Mouse (Mus musculus): ENCODE measurements around the gene Galp. TPM values are rescaled to one million over a fixed set of nuclear protein-coding genes. Genes with fewer than 3 reads are reported as not detected.

The Galp gene
- not detected in 2 replicates for polyA plus RNA-seq (2015; fragmentation: Nextera tagmentation; extraction: Ambion mirVana)

DNA sequence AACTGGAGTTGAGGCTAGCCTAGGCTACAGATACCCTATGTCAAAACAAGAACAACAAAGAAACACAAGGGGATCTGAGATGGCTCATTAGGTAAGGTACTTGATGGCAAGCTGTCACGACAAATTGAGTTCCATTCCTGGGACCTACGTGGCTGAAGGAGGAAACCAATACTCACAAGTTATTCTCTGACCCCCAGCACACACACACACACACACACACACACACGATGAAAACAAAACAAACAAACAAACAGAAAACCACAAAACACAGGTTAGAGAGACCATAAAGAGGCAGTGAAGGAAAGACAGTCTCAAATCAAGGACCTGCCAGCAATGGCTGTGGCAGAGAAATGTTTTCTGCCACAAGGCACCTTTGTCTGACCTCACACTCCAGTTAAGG is at the start of gene Galp:
Galp (plus strand) TSS at position 301 of the 400 bp plus-strand sequence.
- 83% methylated on average over 3 of the region's 3 CpGs for WGBS
- Histone ChIP-seq H3K27me3 (replicated peaks) (no peaks in the 10 kb centered on the region), H3K9me3 (replicated peaks) (no peaks in the 10 kb centered on the region), H3K27ac (replicated peaks) (no peak within 1 kb of the TSS), H3K36me3 (no peaks in the 10 kb centered on the region), H3K4me2 (no peak within 1 kb of the TSS), H3K4me1 (no peaks in the 10 kb centered on the region), H3K4me3 (replicated peaks) (no peak within 1 kb of the TSS), H3K9ac (replicated peaks) (no peak within 1 kb of the TSS)
- no peak for ATAC-seq (ENCODE audit: low FRiP score)

- Histone ChIP-seq H3K4me1 (peaks cover 53% of the 10 kb centered on the region), H3K9ac (replicated peaks) (no peak overlapping the region), H3K9me3 (replicated peaks) (no peaks in the 10 kb centered on the region), H3K4me2 (no peak overlapping the region), H3K36me3 (no peaks in the 10 kb centered on the region), H3K27me3 (replicated peaks) (no peaks in the 10 kb centered on the region), H3K27ac (replicated peaks) (0 out of 2 replicates have a peak overlapping the region, but pooled peaks have one; percentile 33), H3K4me3 (replicated peaks) (no peak overlapping the region)
- 81% methylated on average over 5 of the region's 5 CpGs for WGBS
- no peak for ATAC-seq (ENCODE audit: low FRiP score)
Observed at GRCm38 (mm10) chr7:6147688-6148087, 49.2 kb upstream of the Galp start.

DNA sequence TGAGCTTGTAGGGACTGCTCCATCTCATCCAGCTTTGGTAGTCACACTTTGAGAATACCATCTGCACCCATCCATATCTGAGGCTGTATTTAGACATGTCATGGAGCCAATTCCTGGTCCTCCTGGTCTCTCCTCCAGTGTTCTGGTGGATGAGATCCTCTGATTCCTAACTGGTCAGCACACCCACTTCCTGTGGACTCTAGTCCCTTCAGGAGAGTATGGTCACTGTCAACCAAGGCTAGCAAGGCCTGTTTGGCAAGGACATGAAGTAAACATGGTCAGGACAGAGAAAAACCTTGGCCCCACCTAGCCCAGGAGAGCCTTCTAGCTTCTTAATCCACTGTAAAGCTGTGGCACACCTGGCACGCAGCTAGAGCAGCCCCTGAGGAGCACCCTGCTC is 45.6 kb upstream of the Galp start:
- WGBS: 92% methylated on average over 1 of the region's 1 CpGs
- Histone ChIP-seq H3K27ac (replicated peaks) (no peak overlapping the region), H3K27me3 (replicated peaks) (no peaks in the 10 kb centered on the region), H3K9me3 (replicated peaks) (no peaks in the 10 kb centered on the region), H3K4me1 (peaks cover 60% of the 10 kb centered on the region), H3K4me3 (replicated peaks) (no peak overlapping the region), H3K36me3 (no peaks in the 10 kb centered on the region), H3K9ac (replicated peaks) (no peak overlapping the region), H3K4me2 (no peak overlapping the region)
- no peak for ATAC-seq (ENCODE audit: low FRiP score)

GRCm38 (mm10) chr7:6152036-6152435 is 44.9 kb upstream of the Galp start:
- H3K9me3 ChIP-seq (replicated peaks): no peaks in the 10 kb centered on the region
- no peaks in the 10 kb centered on the region for H3K27me3 ChIP-seq (replicated peaks)
- no peaks in the 10 kb centered on the region for H3K36me3 ChIP-seq
- peaks cover 62% of the 10 kb centered on the region for H3K4me1 ChIP-seq
- no peak overlapping the region for H3K4me2 ChIP-seq
- no peak overlapping the region for H3K9ac ChIP-seq (replicated peaks)
- ATAC-seq (ENCODE audit: low FRiP score): no peak
- H3K27ac ChIP-seq (replicated peaks): no peak overlapping the region
- H3K4me3 ChIP-seq (replicated peaks): no peak overlapping the region
- WGBS: 81% methylated on average over 3 of the region's 3 CpGs

DNA sequence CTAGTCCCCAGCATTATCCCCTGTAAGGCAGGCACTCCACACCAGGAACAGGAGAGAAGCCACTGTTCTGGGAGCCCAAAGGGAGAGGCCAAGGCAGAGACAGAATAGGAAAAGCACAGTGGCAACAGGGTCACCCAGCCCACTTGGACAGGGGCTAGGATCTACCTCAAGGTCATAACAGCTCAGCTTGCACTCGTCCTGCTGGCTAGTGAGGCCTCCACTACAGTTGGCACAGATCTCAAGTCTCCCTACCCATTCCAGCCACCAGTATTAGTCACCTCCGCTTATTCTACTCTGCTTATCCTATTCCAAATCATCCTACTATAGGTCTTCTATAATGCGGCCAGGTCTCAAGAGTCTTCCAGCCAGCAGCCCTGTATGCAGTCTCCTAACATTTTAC is 43.8 kb upstream of the Galp start:
- WGBS: 95% methylated on average over 3 of the region's 3 CpGs
- Histone ChIP-seq H3K4me1 (peaks cover 59% of the 10 kb centered on the region), H3K27ac (replicated peaks) (no peak overlapping the region), H3K27me3 (replicated peaks) (no peaks in the 10 kb centered on the region), H3K4me3 (replicated peaks) (no peak overlapping the region), H3K4me2 (no peak overlapping the region), H3K9me3 (replicated peaks) (no peaks in the 10 kb centered on the region), H3K9ac (replicated peaks) (no peak overlapping the region), H3K36me3 (no peaks in the 10 kb centered on the region)
- no peak for ATAC-seq (ENCODE audit: low FRiP score)

GRCm38 (mm10) chr7:6154164-6154563 is 42.7 kb upstream of the Galp start:
- Histone ChIP-seq H3K36me3 (no peaks in the 10 kb centered on the region), H3K27ac (replicated peaks) (peak overlapping the region; percentile 98; the same call in 1 of the 2 replicates), H3K9me3 (replicated peaks) (no peaks in the 10 kb centered on the region), H3K9ac (replicated peaks) (peak overlapping the region; percentile 89), H3K4me1 (peaks cover 49% of the 10 kb centered on the region), H3K4me3 (replicated peaks) (peak overlapping the region; percentile 86), H3K4me2 (peak overlapping the region; percentile 91), H3K27me3 (replicated peaks) (no peaks in the 10 kb centered on the region)
- WGBS: 83% methylated on average over 5 of the region's 5 CpGs
- no peak for ATAC-seq (ENCODE audit: low FRiP score)

GRCm38 (mm10) chr7:6155031-6155872 is 41.6 kb upstream of the Galp start:
- peak overlapping the region; percentile 86 for H3K4me3 ChIP-seq (replicated peaks)
- no peaks in the 10 kb centered on the region for H3K36me3 ChIP-seq
- peak; percentile 82 for ATAC-seq (ENCODE audit: low FRiP score)
- H3K27me3 ChIP-seq (replicated peaks): no peaks in the 10 kb centered on the region
- H3K4me2 ChIP-seq: peak overlapping the region; percentile 91
- WGBS: under 1% methylated on average over 74 of the region's 85 CpGs
- H3K9ac ChIP-seq (replicated peaks): peak overlapping the region; percentile 89
- no peaks in the 10 kb centered on the region for H3K9me3 ChIP-seq (replicated peaks)
- peaks cover 44% of the 10 kb centered on the region for H3K4me1 ChIP-seq
- H3K27ac ChIP-seq (replicated peaks): peak overlapping the region; percentile 98

- H3K9ac ChIP-seq (replicated peaks): peak within 1 kb of the TSS; percentile 89
- no peaks in the 10 kb centered on the region for H3K27me3 ChIP-seq (replicated peaks)
- H3K9me3 ChIP-seq (replicated peaks): no peaks in the 10 kb centered on the region
- peak within 1 kb of the TSS; percentile 91 for H3K4me2 ChIP-seq
- H3K27ac ChIP-seq (replicated peaks): peak within 1 kb of the TSS; percentile 98
- under 1% methylated on average over 46 of the region's 54 CpGs for WGBS
- peak within 1 kb of the TSS; percentile 86 for H3K4me3 ChIP-seq (replicated peaks)
- ATAC-seq (ENCODE audit: low FRiP score): peak; percentile 97
- no peaks in the 10 kb centered on the region for H3K36me3 ChIP-seq
- H3K4me1 ChIP-seq: peaks cover 42% of the 10 kb centered on the region
Observed at GRCm38 (mm10) chr7:6155901-6156411, 40.9 kb upstream of the Galp start, which contains the start of gene Zfp787. Zfp787 (minus strand) TSS chr7:6155997.

- peak overlapping the region; percentile 98; the same call in 1 of the 2 replicates for H3K27ac ChIP-seq (replicated peaks)
Observed at GRCm38 (mm10) chr7:6156901-6157472, 39.9 kb upstream of the Galp start.

DNA sequence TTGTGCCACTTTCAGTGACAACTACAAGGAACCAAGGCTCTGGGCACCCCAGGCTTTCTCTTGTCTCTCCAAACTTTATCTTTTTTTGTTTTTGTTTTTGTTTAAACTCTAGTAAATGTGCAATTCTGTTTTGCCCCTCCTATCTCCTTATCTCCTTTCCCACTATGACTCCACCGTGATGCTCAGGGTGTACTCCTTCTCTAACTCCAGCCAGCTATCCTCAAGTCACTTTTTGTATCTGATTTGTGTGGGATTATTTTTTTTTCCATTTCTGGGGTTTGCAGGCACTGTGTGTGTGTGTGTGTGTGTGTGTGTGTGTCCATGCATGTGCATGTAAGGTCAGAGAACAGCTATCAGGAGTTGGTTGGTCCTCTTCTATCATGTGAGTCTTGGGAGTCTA is 39.4 kb upstream of the Galp start:
- no peak for ATAC-seq (ENCODE audit: low FRiP score)
- no peak overlapping the region for H3K4me2 ChIP-seq
- no peaks in the 10 kb centered on the region for H3K27me3 ChIP-seq (replicated peaks)
- 83% methylated on average over 1 of the region's 1 CpGs for WGBS
- H3K9ac ChIP-seq (replicated peaks): no peak overlapping the region
- peaks cover 33% of the 10 kb centered on the region for H3K4me1 ChIP-seq
- H3K9me3 ChIP-seq (replicated peaks): no peaks in the 10 kb centered on the region
- H3K4me3 ChIP-seq (replicated peaks): no peak overlapping the region
- no peaks in the 10 kb centered on the region for H3K36me3 ChIP-seq
- no peak overlapping the region for H3K27ac ChIP-seq (replicated peaks)

More at GRCm38 (mm10) chr7:6156901-6157472, 39.9 kb upstream of the Galp start:
- no peaks in the 10 kb centered on the region for H3K27me3 ChIP-seq (replicated peaks)
- H3K4me1 ChIP-seq: peaks cover 36% of the 10 kb centered on the region
- no peak for ATAC-seq (ENCODE audit: low FRiP score)
- peak overlapping the region; percentile 91 for H3K4me2 ChIP-seq
- H3K4me3 ChIP-seq (replicated peaks): peak overlapping the region; percentile 86
- WGBS: 61% methylated on average over 9 of the region's 9 CpGs
- H3K9ac ChIP-seq (replicated peaks): peak overlapping the region; percentile 52; the same call in 1 of the 2 replicates
- H3K36me3 ChIP-seq: no peaks in the 10 kb centered on the region
- no peaks in the 10 kb centered on the region for H3K9me3 ChIP-seq (replicated peaks)

DNA sequence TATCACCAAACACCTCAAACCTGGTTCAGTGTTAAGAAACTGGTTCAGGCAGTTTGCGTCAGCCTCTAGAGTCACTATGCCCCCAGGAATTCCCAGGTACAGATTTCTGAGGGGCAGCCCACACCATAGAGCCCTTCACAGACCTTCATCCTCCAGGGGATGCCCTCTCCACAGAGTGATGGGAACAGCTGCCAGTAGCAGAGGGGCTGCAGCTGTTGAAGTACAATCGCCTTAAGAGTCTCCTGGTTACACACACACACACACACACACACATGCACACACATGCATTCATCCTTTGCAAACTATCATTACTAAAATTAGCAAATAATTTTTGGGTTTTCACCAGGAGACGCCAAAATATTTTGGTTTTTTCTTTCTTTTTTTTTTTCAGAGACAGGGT is 37.3 kb upstream of the Galp start:
- no peaks in the 10 kb centered on the region for H3K9me3 ChIP-seq (replicated peaks)
- H3K27ac ChIP-seq (replicated peaks): no peak overlapping the region
- no peaks in the 10 kb centered on the region for H3K36me3 ChIP-seq
- no peaks in the 10 kb centered on the region for H3K27me3 ChIP-seq (replicated peaks)
- H3K9ac ChIP-seq (replicated peaks): no peak overlapping the region
- no peak for ATAC-seq (ENCODE audit: low FRiP score)
- H3K4me3 ChIP-seq (replicated peaks): no peak overlapping the region
- H3K4me1 ChIP-seq: peaks cover 14% of the 10 kb centered on the region
- H3K4me2 ChIP-seq: no peak overlapping the region
- 90% methylated on average over 3 of the region's 3 CpGs for WGBS

- H3K36me3 ChIP-seq: no peaks in the 10 kb centered on the region
- H3K9ac ChIP-seq (replicated peaks): no peak overlapping the region
- WGBS: 57% methylated on average over 3 of the region's 3 CpGs
- peaks cover 8% of the 10 kb centered on the region for H3K4me1 ChIP-seq
- H3K4me2 ChIP-seq: no peak overlapping the region
- ATAC-seq (ENCODE audit: low FRiP score): no peak
- no peaks in the 10 kb centered on the region for H3K9me3 ChIP-seq (replicated peaks)
- H3K4me3 ChIP-seq (replicated peaks): no peak overlapping the region
- no peaks in the 10 kb centered on the region for H3K27me3 ChIP-seq (replicated peaks)
- no peak overlapping the region for H3K27ac ChIP-seq (replicated peaks)
Observed at GRCm38 (mm10) chr7:6161541-6161940, 35.3 kb upstream of the Galp start.
